Mouse (Mus musculus): Measurements from ENCODE around the gene Prss16.

DNA sequence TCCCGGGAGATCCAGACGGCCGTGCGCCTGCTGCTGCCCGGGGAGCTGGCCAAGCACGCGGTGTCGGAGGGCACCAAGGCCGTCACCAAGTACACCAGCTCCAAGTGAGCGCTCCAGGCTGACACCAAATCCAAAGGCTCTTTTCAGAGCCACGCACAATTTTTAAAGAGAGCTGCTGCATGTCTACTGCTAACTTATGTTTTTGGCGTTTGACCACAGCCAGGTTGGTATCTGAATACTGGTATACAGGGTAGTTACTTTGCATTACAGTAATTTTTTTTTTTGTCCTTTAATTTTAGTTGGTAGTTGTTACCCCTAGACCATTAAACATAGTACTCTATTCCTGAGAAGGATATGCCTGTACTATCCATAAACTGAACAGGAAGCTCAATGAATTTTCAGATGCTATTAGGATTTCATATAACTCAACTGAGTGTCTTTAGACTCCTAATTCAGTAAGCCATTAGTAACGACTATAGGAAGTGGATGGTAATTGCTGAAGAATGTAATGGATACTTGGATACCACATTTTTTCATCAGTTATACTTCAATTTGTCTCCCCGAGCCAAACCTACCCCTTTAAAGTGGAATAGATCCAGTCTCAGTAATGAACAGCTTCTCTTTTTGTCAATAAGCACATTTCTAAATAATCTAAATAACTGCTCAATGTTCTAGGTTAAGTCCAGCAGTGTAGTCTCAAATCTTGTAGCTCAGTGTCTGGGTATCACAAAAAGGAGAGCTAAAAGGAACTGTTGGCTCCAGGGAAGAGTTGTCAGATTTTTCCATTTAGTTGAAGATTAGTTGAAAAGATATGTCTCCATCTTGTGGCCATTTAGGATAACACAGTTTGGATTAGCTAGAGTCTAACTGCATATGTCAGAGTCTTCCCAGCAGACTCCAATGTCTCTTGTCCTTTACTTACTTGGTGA lies 34.2 kb upstream of the Prss16 start:
- TF ChIP-seq CTCF (IDR thresholded peaks at IDR 0.05; ENCODE audit: low read depth) (peak; percentile 65), EP300 (IDR thresholded peaks at IDR 0.05; ENCODE audit: low read depth) (no peak; the same call in 1 of the 2 replicates)
